Mouse (Mus musculus) hindbrain, embryonic 12.5 days (tissue): ENCODE data around the gene Lrrc26. TPM values are rescaled to one million over a fixed set of nuclear protein-coding genes. Genes with fewer than 3 reads are reported as not detected.

ENCODE experiments used
- ATAC-seq: fragments of 200-750 bp; cut with Nextera tagmentation; 2 replicates; pipeline ENCODE4 v1.8.0; 2017; ENCODE audit warnings: moderate TSS enrichment; ENCODE audit not compliant: low FRiP score
- H3K27ac ChIP-seq: fragments of 300-500 bp; sonication (generic); 2 replicates; pipeline ENCODE4 v1.5.1; 2016; ENCODE audit warnings: mild to moderate bottlenecking
- H3K27me3 ChIP-seq: fragments of 300-500 bp; sonication (generic); 2 replicates; pipeline ENCODE4 v1.6.1; 2016; ENCODE audit warnings: mild to moderate bottlenecking
- H3K36me3 ChIP-seq: fragments of 300-500 bp; sonication (generic); 2 replicates; pipeline ENCODE4 v1.6.1; 2016; ENCODE audit warnings: mild to moderate bottlenecking
- H3K4me1 ChIP-seq: fragments of 300-500 bp; sonication (generic); 2 replicates; pipeline ENCODE4 v1.6.1; 2016
- H3K4me2 ChIP-seq: fragments of 300-500 bp; sonication (generic); replicated peaks from 2 replicates; pipeline ENCODE4 v1.6.1; 2016; ENCODE audit warnings: mild to moderate bottlenecking
- H3K4me3 ChIP-seq: fragments of 300-500 bp; sonication (generic); 2 replicates; pipeline ENCODE4 v1.5.1; 2016; ENCODE audit warnings: mild to moderate bottlenecking
- H3K9ac ChIP-seq: fragments of 300-500 bp; sonication (generic); 2 replicates; pipeline ENCODE4 v1.6.1; 2016; ENCODE audit warnings: mild to moderate bottlenecking, moderate library complexity
- H3K9me3 ChIP-seq: fragments of 300-500 bp; sonication (generic); replicated peaks from 2 replicates; pipeline ENCODE4 v1.6.1; 2016; ENCODE audit warnings: mild to moderate bottlenecking
- WGBS: fragments of 180-500 bp; shearing (Covaris S2); methylation state at CpG from one replicate; pipeline ENCODE4 v1.1.7; 2016; 5-methylcytosine and 5-hydroxymethylcytosine counted together
- polyA plus RNA-seq: library from polyadenylated mRNA; unstranded; fragments of >200 nt; fragmentation: Nextera tagmentation; extraction: Ambion mirVana; gene quantifications from 2 replicates; pipeline ENCODE4 v1.2.1, GENCODE M21; 2016

Lrrc26 gene
- polyA plus RNA-seq, 1 experiment from 2014 or later = not detected

DNA sequence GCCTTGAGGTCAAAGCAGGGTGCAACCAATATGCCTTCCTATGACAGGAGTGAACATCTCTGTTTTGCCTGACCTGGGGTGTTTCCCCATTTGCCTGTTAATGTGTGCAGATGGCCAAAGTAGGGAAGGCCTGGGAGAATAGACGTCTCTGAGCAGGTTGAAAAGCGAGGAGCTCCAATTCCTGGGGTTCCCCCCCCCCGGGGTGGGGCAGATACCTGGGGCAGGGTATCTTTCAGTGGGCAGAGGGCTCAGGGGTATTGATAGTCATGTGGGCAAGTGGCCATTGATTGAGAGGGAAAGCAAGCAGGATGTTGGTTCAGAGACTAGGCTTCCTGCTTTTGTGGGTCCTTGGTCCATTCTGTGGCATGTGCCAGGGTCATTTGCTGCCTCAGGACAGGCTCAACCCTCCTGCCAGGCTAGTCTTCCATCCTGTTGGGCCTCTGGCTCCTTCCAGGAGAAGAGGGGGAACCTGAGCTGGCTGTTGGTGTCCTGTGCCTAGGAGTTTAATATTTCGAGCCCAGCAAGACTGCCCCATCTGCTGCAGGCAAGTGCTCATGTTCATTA lies 21.9 kb upstream of the Lrrc26 start:
- Histone ChIP-seq H3K4me2 (0 out of 2 replicates have a peak overlapping the region, but pooled peaks have one; percentile 11), H3K27ac (no peak overlapping the region), H3K4me1 (peaks cover 62% of the 10 kb centered on the region), H3K9ac (no peak overlapping the region), H3K27me3 (peaks cover 23% of the 10 kb centered on the region), H3K36me3 (peaks cover 19% of the 10 kb centered on the region), H3K4me3 (no peak overlapping the region), H3K9me3 (no peaks in the 10 kb centered on the region)
- ATAC-seq = no peak
- 73% methylated on average over 4 of the region's 4 CpGs for WGBS

DNA sequence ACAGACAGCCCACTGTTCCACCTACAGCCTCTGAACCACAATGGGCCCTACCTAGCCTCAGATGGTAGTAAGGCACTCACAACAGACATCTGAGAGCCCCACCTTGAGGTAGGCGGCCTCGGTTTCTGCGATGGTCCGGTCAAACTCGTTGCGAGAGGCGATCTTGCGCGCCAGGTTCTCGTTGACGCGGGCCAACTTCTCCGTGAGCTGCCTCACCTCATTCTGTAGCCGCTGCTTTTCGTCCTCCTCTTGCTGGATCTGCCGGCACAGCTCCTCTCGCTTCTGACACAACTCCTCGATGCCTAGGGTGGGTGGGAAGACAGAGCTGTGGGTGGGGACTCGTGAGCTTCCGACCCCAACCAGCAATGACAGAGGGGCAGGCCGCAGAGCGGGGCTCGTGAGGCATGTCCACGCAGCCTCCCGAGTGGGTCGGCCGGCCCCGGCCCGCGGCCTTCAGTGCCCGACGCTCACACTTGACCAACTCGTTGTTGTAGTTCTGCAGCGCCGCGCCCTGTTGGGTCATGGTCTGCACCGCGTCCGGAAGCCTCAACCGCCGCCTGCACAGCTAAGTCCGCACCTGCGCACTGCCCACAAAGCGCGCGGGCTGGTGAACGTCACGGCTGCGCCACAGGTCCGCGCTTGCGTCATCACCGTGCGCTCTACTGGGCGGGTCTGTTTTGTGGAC lies 17.7 kb upstream of the Lrrc26 start, which contains the start of the genes Ssna1 and Anapc2:
Gene Ssna1, minus strand, starts transcription at position 612 of the 685 bp plus-strand sequence.
Gene Anapc2, plus strand, starts transcription at position 652 of the 685 bp plus-strand sequence.
- peak within 1 kb of the TSS; percentile 80 for H3K27ac ChIP-seq
- H3K4me2 ChIP-seq = peak within 1 kb of the TSS; percentile 86
- peak within 1 kb of the TSS; percentile 93 for H3K9ac ChIP-seq
- H3K4me1 ChIP-seq = peaks cover 37% of the 10 kb centered on the region
- H3K9me3 ChIP-seq = no peaks in the 10 kb centered on the region
- peak; percentile 95 for ATAC-seq
- WGBS = under 1% methylated on average over 55 of the region's 55 CpGs
- H3K27me3 ChIP-seq = no peaks in the 10 kb centered on the region
- peaks cover 49% of the 10 kb centered on the region for H3K36me3 ChIP-seq
- peak within 1 kb of the TSS; percentile 90 for H3K4me3 ChIP-seq

DNA sequence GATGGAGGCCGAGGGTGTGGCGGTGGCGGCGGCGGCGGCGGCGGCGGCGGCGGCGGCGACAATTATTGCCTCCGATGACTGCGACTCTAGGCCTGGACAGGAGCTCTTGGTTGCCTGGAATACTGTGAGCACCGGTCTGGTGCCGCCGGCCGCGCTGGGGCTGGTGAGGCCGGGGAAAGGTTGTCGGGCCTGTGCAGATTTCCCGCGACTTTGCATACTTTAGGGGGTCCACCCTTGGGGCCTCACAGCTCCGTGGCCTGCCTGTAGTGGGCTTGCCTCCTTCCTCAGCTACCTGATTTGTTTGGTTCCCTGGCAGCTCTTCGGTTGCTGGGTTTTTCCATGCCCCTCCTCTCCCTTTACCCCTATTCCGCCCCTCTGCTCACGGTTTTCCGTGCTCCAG lies 17.2 kb upstream of the Lrrc26 start:
- Histone ChIP-seq H3K27ac (no peak overlapping the region), H3K9me3 (no peaks in the 10 kb centered on the region), H3K27me3 (no peaks in the 10 kb centered on the region), H3K4me2 (peak overlapping the region; percentile 86), H3K4me1 (peaks cover 32% of the 10 kb centered on the region), H3K36me3 (peaks cover 54% of the 10 kb centered on the region), H3K4me3 (peak overlapping the region; percentile 90), H3K9ac (peak overlapping the region; percentile 93)
- ATAC-seq = peak; percentile 72
- WGBS = 2% methylated on average over 29 of the region's 29 CpGs

DNA sequence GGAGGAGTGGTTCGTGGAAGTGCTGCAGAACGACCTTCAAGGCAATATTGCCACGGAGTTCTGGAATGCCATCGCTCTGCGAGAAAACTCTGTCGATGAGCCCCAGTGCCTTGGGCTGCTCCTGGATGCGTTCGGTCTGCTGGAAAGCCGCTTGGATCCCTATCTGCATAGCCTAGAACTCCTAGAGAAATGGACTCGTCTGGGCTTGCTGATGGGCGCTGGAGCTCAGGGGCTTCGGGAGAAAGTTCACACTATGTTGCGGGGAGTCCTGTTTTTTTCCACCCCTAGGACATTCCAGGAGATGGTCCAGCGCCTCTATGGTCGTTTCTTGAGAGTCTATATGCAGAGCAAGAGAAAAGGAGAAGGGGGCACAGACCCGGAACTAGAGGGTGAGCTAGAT lies 16.7 kb upstream of the Lrrc26 start:
- peak overlapping the region; percentile 93 for H3K9ac ChIP-seq
- H3K4me3 ChIP-seq = peak overlapping the region; percentile 90
- peaks cover 59% of the 10 kb centered on the region for H3K36me3 ChIP-seq
- WGBS = 34% methylated on average over 16 of the region's 16 CpGs
- no peaks in the 10 kb centered on the region for H3K9me3 ChIP-seq
- H3K27me3 ChIP-seq = no peaks in the 10 kb centered on the region
- peaks cover 27% of the 10 kb centered on the region for H3K4me1 ChIP-seq
- H3K4me2 ChIP-seq = peak overlapping the region; percentile 86
- H3K27ac ChIP-seq = no peak overlapping the region
- ATAC-seq = no peak; the same call in 1 of the 2 replicates

DNA sequence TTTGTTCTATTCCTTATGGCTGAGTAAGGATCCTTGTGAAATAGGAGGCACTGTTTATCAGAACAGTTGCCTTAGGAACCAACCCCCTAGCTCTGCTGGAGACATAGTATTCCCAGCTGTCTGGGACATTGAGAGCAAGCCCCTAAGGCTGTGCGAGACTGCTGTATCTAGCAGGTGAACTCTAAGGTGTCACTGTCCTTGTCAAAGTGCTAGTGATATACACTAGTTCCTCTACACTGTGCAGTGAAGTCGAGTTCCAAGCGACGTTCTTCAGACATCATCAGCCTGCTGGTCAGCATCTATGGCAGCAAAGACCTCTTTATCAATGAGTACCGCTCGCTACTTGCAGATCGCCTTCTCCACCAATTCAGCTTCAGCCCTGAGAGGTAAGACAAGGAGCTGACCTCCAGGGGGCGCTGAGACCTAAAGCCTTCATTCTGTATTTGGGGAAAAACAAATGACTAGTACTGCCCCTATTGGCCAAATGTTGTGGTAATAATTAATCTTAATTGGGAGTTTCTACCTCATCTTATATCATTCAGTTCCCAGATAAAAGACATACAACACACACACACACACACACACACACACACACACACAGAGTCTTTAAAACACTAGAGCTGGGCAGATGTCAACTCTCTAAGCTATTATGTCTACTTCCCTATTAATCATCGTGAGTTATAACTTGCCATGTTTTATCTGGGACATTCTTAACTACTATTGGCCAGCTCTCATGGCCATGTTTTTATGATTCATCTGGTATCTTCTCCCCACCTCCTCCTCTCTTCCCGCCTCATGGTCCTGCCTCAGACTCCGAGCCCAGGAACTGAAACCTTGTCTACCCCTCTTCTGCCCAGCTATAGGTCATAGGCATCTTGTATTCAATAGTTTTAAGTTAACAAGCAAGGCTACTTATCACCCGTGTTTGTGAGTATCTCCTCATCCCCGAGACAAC lies 10.5 kb upstream of the Lrrc26 start:
- Histone ChIP-seq H3K4me3 (no peak overlapping the region), H3K9ac (no peak overlapping the region), H3K27ac (no peak overlapping the region), H3K27me3 (no peaks in the 10 kb centered on the region), H3K9me3 (no peaks in the 10 kb centered on the region), H3K36me3 (peaks cover 92% of the 10 kb centered on the region), H3K4me2 (no peak overlapping the region), H3K4me1 (0 out of 2 replicates have a peak, but pooled peaks cover 3% of the 10 kb centered on the region)
- WGBS = 60% methylated on average over 13 of the region's 13 CpGs
- ATAC-seq = no peak

DNA sequence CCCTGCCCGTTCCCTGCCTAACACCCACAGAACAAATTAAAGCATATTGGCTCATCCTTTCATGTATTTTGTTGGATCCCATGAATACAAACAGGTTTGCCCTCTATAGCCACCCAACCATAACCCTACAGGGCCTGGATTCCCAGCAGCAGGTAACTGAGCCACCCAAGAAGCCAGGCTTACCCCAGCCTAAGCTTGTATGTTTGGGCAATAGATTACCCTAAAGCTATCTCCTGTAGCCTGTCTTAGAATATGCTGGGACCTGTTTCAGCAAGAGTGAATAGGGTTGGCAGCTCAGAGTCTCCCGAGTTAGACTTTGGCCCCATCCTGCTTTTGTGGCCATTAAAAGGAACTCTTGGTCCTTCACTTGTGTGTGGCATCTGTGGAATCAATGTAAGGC lies 4.2 kb upstream of the Lrrc26 start:
- H3K9ac ChIP-seq = no peak overlapping the region
- H3K27me3 ChIP-seq = peaks cover 37% of the 10 kb centered on the region
- 91% methylated on average over 2 of the region's 2 CpGs for WGBS
- H3K9me3 ChIP-seq = no peaks in the 10 kb centered on the region
- no peak overlapping the region for H3K27ac ChIP-seq
- no peak overlapping the region for H3K4me2 ChIP-seq
- peaks cover 5% of the 10 kb centered on the region for H3K4me1 ChIP-seq
- ATAC-seq = no peak
- no peak overlapping the region for H3K4me3 ChIP-seq
- H3K36me3 ChIP-seq = peaks cover 54% of the 10 kb centered on the region

DNA sequence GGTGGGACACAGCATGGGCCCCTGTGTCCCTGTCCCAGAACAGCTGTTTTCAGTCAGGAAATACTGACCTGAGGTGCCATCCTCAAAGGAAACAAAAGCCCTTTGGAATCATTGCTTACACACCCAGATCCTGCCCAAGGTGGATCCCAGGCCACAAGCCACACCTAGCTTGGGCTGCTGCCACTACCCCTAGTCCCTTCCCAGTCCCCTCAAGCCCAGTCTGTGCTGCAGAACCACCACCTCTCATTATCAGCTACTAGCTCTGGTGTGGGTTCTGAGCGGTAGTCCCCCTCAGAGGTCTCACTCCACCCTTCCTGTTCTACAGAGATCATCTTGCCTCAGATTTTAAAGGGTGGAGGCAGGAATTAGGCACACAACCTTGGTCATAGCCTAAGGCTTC lies 3.4 kb upstream of the Lrrc26 start:
- Histone ChIP-seq H3K27me3 (peaks cover 44% of the 10 kb centered on the region), H3K4me3 (no peak overlapping the region), H3K27ac (no peak overlapping the region), H3K4me1 (peaks cover 5% of the 10 kb centered on the region), H3K36me3 (peaks cover 47% of the 10 kb centered on the region), H3K9ac (no peak overlapping the region), H3K9me3 (no peaks in the 10 kb centered on the region), H3K4me2 (no peak overlapping the region)
- ATAC-seq = no peak
- 75% methylated on average over 1 of the region's 1 CpGs for WGBS

DNA sequence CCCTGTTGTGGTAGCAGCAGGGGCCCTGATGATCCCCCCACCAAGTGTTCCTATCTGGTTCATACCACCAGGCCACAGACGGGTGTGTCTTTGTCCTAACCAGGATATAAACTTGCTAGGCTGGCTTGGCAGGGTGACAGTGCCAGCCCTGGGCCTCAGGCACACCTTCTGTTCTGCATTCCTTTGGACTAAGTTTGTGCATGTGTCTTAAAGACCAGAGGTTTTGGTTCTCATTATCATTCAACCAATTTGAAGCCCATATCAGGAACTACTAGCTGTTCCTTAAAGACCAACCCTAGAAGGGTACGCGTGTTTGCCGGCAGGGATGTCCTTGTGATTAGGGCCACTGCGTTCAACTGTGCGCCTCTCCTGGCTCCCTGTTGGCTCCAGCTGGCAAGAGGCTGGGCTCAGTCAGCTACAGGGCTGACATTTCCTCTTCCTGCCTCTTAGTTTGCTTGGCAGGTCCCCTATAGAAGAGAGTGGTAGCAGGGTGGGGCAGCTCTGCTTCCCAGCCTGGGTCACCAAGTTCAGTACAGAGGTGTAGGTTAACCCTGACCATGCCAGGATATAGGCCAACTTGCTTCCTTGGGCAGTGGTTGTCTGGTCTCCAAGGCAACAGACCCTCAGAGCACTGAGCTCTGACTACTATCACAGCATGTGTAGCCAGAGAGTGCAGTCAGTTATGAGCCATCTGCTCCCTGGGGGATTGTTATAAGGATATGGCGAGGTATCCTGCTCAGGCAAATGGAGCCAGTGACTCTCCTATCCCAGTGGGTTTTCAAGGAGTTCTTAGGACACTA lies 2.7 kb upstream of the Lrrc26 start:
- Histone ChIP-seq H3K4me1 (peaks cover 9% of the 10 kb centered on the region), H3K36me3 (peaks cover 42% of the 10 kb centered on the region), H3K4me3 (no peak overlapping the region), H3K9ac (no peak overlapping the region), H3K4me2 (no peak overlapping the region), H3K27me3 (peaks cover 51% of the 10 kb centered on the region), H3K9me3 (no peaks in the 10 kb centered on the region), H3K27ac (no peak overlapping the region)
- WGBS = 55% methylated on average over 7 of the region's 7 CpGs
- ATAC-seq = no peak

DNA sequence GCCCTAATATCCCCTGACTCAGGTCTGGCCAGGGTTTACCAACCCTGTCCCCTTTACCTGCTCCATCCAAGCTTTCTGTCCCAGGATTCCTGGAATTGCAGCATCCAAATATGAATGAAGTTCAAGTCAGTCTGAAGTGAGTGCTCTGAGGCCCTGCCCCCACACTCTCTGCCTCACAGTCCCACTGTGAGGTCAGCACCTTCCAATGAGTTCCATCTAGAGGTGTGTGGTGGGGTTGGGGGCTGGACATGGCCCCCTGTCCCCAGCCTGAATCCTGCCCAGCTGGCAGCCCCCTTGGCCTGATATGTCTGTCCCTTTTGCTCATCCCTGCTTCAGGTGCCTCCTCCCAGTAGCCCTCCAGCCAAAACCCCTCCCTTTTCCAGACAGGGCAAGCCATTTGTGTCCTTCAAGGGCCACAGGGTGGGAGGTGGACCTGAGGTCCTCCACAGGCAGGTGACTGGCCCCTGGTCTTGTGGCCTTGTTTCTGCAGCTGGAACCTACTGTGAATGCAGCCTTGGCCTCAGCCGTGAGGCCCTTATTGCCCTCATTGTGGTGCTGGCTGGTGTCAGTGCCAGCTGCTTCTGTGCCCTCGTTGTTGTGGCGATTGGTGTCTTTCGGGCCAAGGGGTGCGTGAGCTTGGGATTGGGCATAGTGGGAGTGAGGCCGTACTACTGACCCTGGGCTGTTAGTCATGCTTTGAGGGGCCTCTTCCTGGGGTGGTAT lies 1.6 kb upstream of the Lrrc26 start, which contains the start of gene Tmem210:
Gene Tmem210, plus strand, starts transcription at position 219 of the 723 bp plus-strand sequence.
- 89% methylated on average over 6 of the region's 6 CpGs for WGBS
- no peak within 1 kb of the TSS for H3K9ac ChIP-seq

DNA sequence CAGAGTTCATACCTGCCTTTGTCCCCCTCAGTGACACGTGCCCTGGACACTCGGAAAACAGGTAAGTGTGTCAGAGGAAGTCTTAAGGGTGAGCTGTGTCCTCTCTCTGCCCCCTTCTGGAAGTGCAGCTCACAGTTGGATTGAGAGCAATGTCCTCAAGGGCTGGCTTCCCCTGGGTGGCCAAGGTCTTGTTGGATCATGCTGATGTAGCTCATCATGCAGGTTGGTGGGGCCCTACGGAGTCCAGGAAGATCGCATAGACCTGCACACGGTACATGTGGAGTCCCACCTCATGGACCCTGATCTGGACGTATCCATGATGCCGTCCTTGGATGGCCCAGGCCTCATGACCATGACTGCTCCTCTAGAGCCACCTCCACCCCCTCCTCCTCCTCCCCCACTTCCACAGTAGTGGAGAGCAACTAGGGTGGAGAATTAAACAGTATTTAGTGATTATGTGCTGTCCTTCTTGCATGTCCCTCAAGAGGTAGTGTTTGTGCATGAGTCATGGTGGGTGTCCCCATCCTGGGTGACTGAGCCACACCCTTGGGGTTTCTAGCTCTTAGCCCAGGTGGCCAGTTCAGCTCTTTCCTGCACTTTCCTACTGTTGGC lies 875 bp upstream of the Lrrc26 start:
- Histone ChIP-seq H3K4me1 (peaks cover 16% of the 10 kb centered on the region), H3K4me2 (no peak overlapping the region), H3K4me3 (no peak overlapping the region), H3K27ac (no peak overlapping the region), H3K9ac (no peak overlapping the region), H3K36me3 (peaks cover 26% of the 10 kb centered on the region), H3K9me3 (no peaks in the 10 kb centered on the region), H3K27me3 (peaks cover 69% of the 10 kb centered on the region)
- WGBS = 81% methylated on average over 7 of the region's 7 CpGs
- no peak for ATAC-seq

More for the DNA sequence above, 1.6 kb upstream of the Lrrc26 start, which contains the start of gene Tmem210:
- Histone ChIP-seq H3K9me3 (no peaks in the 10 kb centered on the region), H3K27me3 (peaks cover 62% of the 10 kb centered on the region), H3K4me3 (no peak within 1 kb of the TSS), H3K4me2 (no peak within 1 kb of the TSS), H3K4me1 (peaks cover 16% of the 10 kb centered on the region), H3K27ac (no peak within 1 kb of the TSS), H3K36me3 (peaks cover 33% of the 10 kb centered on the region)
- ATAC-seq = no peak
